Mouse (Mus musculus) gastrocnemius, adult 18-20 months (tissue): ENCODE results near the gene Zfp950. TPM values are rescaled to one million over a fixed set of nuclear protein-coding genes. Genes with fewer than 3 reads are reported as not detected.
"Not testable (repeated sequence)": the region's sequence is repeated elsewhere in the genome, so short reads cannot be mapped to it uniquely, and the experiment has no call there.

Experiments used
- DNase-seq: peaks from one replicate; pipeline ENCODE4 v3.0.0; 2021; ENCODE audit warnings: low spot score
- long read RNA-seq, 2 experiments: library from polyadenylated mRNA; stranded (forward); transcript quantifications; one replicate each; pipeline ENCODE4 v2.0.0; 2021
- total RNA-seq, 2 experiments: library from RNA; stranded (reverse); gene quantifications; 2 replicates each; pipeline ENCODE4 v1.2.3; 2021

Zfp950 gene
- total RNA-seq, result 1 to 10 TPM; 3.0 TPM
- long read RNA-seq, experiment 1, full-length matches to known transcripts, result 3 of 5 reads
- long read RNA-seq, experiment 1, partial matches to known transcripts, result 1 of 5 reads
- long read RNA-seq, experiment 1, other reads (novel, unspliced or antisense), result 1 of 5 reads
- long read RNA-seq, experiment 2, partial matches to known transcripts, result 0 of 2 reads
- long read RNA-seq, experiment 2, other reads (novel, unspliced or antisense), result 1 of 2 reads

DNA sequence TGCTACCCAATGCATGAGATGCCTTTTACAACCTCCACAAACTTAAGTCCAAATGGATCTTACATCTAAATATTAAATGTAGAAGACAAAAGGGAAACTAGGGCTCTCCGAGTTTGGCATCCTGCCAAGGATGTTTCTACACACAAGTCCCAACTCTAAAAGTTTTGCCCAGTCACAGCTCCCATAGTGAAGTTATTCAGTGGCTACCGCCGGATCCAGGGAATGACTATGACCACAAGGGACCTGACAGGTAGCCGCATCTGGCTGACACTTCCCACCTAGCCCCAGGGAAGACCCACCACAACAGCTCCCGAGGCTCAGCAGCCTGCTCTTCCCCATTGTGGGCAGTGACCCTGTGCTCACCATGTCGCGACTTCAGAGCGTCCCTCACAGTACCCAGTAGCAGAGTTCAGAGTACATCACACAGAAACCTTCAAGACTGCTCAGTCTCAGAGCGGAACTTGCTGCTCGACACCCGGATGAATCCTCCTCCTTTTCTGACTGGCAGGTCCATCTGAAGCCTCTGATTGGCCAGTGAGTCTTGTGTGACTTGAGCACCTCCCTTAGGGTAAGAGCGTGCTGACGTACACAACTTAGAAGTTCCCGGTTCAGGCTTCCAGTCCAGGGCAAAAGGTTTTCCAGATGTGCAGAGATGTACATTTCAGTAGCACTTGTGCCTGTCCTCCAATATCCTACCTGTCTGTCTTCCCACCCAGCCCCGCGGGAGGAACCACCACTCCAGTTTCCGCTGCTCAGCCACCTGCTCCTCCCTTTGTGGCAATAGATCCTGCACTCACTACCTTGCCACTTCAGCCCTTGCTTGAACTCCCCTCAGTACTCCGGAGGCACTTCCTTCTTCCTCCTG is at the start of gene Zfp950:
TSS of gene Zfp950 (minus strand) at position 499 of the 865 bp plus-strand sequence.
- peak; percentile 87 for DNase-seq

- DNase-seq, result not testable (repeated sequence)
These were observed 43.0 kb upstream of the Zfp950 start, which contains the start of gene Gm6020 for GRCm38 (mm10) chr19:61183590-61183989. Gene Gm6020 (plus strand): TSS chr19:61183890.

DNA sequence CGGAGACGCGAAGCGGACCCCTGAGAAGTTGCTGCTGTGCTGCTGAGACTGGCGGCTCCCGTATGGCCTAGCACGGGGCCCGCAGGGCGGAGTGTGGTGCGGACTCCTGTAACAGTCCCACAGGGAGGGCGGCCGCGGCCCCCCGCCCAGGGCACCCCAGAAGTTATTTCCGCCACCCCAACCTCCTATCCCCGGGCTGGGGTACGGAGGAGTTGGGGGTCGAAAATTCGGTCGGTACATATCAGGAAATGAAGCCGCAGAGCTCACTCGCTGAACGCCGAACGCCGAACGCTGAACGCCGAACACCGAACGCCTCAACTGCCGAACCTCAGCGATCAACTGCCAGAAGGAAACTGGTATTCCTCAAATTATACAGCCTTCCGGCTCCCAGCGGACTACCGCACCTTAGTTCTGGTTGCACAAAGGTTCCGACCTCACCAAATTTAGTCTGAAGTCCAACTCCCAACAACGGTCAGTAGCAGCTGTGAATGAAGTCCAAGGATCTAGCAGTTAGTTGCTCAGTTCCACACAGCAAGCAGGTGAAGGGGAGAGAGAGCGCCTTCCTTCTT is 35.2 kb upstream of the Zfp950 start, which contains the start of gene Gm7102:
TSS of gene Gm7102 (minus strand) at position 554 of the 569 bp plus-strand sequence.
- DNase-seq, result no peak

DNA sequence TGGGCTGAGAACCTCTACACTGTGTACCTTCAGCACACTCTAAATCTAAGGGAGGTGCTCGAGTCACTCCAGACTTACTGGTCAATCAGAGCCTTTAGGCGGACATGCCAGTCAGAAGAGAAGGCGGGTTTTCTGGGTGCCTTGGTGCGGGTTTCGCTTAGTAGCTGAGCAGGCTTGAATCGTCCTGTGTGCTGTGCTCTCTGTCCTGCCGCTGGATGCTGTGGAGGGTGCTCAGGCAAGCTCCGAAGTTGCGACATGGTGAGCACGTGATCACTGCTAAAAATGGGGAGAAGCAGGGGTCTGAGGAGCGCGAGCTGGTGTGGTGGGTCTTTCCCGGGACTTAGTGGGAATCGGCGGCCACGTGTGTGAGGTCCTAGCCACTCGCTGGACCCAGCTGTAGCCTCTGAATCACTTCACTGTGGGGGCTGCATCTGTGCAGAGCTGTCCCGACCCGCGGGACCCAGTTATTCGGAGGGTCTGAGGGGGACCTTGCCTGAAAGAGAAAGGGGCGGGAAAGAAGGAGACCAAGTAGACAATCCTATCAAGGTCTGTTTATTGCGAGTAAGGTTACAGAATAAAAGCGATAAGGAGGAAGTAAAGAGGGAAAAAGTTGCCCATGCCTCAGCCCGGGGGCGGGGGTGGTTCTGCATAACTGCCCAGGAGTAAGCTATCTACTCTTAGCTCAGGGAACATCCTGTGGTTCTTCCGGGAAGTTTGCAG is 11.2 kb upstream of the Zfp950 start:
- no peak for DNase-seq

GRCm38 (mm10) chr19:61151372-61151700 is 10.7 kb upstream of the Zfp950 start:
- no peak for DNase-seq

GRCm38 (mm10) chr19:61141299-61141698 is 659 bp upstream of the Zfp950 start:
- no peak for DNase-seq

- DNase-seq, result no peak
These were observed 2.0 kb downstream of the Zfp950 start for GRCm38 (mm10) chr19:61138655-61139054.

DNA sequence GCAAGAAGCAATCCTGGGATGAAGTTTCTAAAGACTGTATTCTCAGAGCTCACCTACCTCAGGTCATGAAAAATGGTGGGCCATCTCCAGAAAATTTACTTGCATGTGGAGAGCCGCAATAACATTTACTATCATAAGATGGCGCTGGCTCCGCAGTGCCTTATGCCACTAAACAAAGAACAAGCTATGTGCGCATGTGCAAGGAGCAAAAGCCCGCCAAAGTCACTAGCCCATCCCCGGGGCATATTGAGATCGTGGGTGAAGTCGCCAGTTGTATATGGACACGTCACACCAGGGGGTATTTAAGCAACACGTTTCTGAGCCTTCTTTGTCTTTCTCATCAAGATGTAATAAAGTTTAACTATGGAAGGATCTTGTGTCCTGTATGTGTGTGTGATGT is 9.5 kb downstream of the Zfp950 start:
- DNase-seq, result no peak

GRCm38 (mm10) chr19:61110184-61110583 is 30.5 kb downstream of the Zfp950 start:
- DNase-seq, result no peak

DNA sequence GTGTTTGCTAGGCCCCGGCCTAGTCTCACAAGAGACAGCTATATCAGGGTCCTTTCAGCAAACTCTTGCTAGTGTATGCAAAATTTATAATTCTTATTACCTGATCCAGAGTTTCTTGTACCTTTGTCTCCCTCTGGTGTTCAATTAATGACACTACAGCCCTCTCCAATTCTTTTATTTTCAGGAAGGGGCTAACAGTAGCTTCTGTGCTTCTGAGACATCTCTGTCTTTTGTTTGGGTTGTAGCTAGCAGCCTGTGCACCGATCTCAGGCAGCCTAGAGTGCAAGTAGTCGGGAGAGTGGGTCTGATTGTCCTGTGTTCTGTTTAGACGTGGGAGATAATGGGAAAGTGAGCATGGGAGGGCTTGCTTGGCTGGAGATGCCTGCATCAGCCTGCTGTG is 42.9 kb downstream of the Zfp950 start:
- no peak for DNase-seq

GRCm38 (mm10) chr19:61096776-61097175 is 43.9 kb downstream of the Zfp950 start:
- DNase-seq, result no peak

DNA sequence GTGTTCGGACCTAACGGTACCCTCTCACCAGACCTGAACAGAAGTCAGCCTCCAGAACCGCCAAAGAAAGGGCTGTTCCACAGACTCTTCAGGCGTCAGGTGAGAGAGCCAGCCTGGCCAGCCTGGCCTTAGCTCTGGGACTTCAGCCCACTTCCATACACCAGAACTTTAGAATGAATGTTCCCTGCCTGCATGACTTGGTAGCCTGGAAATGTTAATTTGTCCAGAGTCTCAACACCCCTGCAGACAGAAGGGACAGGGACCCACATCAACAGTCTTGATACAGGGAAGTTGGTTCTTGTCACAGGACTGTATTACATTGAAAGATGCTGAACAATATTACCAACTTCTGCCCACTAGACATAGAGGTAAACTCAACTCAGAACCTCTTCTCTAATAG is 50.1 kb downstream of the Zfp950 start:
- DNase-seq, result no peak

- no peak for DNase-seq
These were observed 51.6 kb downstream of the Zfp950 start for GRCm38 (mm10) chr19:61089001-61089400.

DNA sequence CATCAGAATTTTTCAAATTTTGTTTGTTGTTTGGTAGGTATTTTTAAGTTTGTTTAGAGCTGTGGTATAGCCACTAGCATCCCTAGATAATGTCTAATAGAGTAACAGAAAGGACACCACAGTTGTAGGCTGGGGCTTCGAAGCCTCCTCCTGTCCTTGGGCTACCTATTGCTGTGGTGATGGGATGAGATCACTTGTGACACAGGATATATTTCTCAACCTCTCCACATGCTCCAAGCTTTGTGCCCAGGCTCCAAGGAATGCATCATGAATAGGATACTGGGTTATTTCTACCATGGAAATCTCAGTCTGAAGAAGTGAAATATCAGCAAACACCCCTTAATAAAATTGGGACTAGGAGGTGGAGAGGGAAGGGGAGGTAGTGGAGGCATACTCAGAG is 52.9 kb downstream of the Zfp950 start:
- DNase-seq, result no peak

DNA sequence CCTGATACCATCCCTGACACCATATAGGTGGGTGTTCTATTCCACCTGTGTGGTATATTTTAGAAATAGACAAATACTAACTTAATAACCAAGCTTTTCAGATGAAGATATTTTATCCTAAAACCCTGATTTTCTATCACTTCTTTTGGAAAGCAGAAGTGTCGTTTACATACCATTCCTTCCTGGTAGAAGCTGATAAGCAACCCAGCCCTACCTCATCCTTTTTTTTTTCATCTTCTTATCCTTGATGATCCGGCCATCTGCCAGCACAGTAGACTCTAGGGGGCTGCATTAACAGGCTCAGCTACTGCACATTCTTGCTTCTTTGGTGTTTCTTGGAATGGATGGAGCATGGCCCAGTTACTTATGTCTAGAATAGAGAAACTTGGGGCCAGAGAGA is 55.4 kb downstream of the Zfp950 start:
- DNase-seq, result no peak

GRCm38 (mm10) chr19:61084149-61084940 is 56.3 kb downstream of the Zfp950 start:
- DNase-seq, result peak; percentile 91

- DNase-seq, result no peak
These were observed 57.6 kb downstream of the Zfp950 start for GRCm38 (mm10) chr19:61083006-61083405.

DNA sequence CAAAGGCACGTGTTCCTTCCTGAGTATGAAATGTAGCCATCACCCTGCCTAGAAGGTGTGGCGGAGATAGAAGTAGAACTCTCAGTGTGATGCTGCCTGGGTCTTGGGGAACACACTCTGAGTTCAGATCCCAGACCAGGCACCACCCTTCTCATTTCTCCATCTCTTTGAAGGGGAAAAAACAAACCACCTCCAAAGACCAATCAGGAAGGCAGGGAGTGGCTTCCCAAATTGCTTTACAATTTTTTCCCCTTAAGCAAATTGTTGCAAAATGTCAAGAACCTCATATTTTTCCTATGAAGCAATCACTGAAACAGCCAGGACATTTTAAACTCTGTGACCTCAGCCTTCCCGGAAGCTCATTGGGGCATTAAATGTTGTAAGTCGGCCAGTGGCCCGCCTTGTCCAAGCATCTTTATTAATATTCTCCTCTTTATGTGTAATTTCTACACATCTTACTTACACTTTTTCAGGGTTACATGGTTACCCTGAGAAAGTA is 60.3 kb downstream of the Zfp950 start:
- peak; percentile 22 for DNase-seq

DNA sequence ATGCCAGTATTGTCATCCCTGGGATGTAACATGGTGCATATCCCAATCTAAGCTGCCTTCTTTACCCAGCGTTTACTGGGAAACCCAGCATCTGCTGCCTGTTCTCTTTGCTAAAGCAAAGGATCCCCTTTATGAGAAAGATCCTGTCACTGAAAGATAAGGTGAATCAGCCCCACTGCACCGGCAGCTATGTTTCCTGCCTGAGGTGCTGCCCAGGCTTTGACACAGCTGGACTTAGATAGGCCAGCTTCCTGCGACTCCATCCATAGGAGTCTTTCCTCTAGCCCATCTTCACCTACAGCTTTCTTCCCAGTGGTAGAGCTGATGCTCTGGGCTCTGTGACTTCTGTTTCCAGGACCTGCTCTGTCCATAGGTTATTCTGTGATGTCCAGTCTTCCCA is 62.0 kb downstream of the Zfp950 start:
- no peak for DNase-seq

GRCm38 (mm10) chr19:61065011-61065410 is 75.6 kb downstream of the Zfp950 start:
- DNase-seq, result no peak

- peak; percentile 21 for DNase-seq
These were observed 76.3 kb downstream of the Zfp950 start for GRCm38 (mm10) chr19:61064386-61064785.
